Mouse (Mus musculus) small intestine, adult 2 months (tissue): Measurements from ENCODE around the gene Ppef1.

Experiments
- CTCF ChIP-seq: fragments of 200-500 bp; IDR thresholded peaks from 2 replicates; pipeline ENCODE4 v1.5.1; 2012; ENCODE audit warnings: low read depth, mild to moderate bottlenecking, control low read depth, inconsistent platforms, low read length, moderate library complexity, mixed read lengths; ENCODE audit not compliant: insufficient replicate concordance, insufficient read length; ENCODE audit errors: extremely low read depth
- POLR2A ChIP-seq: fragments of 200-500 bp; IDR thresholded peaks from 2 replicates; pipeline ENCODE4 v1.6.1; 2012; ENCODE audit warnings: low read depth, mild to moderate bottlenecking, control low read depth, inconsistent platforms, low read length, moderate library complexity

DNA sequence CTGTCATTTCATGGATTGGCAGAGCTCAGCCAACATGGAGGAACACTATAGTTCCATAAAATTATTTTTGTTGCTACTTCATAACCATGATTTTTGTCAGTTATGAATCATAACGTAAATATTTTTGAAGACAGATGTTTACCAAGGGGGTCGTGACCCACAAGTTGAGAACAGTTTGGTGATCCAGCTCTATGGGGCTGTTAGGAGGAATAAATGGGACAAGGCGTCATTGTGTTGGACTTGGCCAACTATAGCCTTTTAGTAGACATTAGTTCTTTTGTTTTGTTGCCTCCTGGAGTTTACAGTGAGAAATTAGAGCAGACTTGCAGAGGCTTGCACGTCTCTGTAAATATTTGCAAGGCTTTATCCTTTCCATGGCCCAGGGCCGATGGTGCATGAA lies 46.7 kb upstream of the Ppef1 start:
- TF ChIP-seq CTCF (no peak), POLR2A (no peak)
